Mouse (Mus musculus) retina, adult 2 months (tissue): ENCODE results near the gene Brinp2.

Experiments used
- DNase-seq: peaks from one replicate; pipeline ENCODE4 v3.0.0-alpha.2; 2012; ENCODE audit warnings: low read depth, low spot score

Gene Brinp2

DNA sequence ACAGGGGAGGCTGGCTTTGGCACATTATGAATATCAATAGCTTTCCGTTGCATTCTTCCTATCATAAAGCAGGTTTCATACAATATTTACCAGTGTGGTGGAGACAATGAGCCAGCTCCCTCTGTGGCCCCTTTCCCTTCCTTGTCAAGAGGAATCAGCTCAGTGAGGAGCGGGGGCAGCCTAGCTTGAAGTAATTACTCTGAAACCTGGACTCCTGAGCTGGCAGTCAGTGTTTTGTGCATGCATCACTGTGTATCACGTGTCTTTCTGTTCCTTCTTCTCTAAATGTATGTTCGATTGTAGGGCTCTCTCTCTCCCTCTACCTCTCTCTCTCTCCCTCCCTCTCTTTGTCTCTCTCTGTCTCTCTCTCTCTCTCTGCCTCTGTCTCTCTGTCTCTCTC is 135.1 kb downstream of the Brinp2 start:
- DNase-seq = no peak

DNA sequence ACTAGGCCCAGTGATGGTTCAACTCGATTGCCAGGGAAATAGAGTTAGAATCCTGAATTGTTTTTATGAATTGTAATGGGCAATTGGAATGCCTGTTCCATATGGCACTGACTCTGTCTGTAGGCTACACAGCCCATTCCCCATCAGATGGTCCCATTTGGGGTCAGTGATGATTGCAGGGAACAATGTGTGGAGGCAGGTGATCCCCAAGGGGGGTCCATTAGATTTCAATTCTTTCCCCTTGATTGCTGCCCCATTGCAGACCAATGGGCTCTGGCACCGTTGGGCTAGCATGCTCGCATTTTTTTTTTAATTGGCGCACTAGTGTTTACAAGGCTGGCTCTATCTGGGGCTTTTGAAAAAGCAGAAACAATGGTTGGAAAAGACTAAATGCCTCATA is 136.0 kb downstream of the Brinp2 start:
- no peak for DNase-seq

GRCm38 (mm10) chr1:158218750-158219149 is 137.4 kb downstream of the Brinp2 start:
- DNase-seq = no peak

DNA sequence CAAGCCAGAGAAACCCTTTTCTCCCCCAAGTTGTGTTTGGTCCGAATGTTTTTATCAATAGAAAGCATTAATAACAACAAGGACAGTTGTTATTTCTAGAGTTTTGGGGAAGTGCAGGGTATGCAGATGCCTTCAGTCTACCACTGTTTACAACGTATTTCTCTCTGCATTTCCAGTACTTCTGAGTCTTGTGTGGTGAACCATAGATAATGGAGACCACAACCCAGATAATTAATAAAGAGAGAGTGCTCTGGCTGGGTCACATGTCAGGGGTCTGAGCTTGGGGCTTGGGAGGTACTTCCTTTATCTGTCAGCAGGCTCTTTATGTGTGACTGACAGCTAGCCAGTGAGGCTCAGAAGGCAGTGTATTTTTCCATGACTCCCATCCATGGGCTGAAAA is 137.8 kb downstream of the Brinp2 start:
- DNase-seq = no peak

GRCm38 (mm10) chr1:158215581-158215980 is 140.5 kb downstream of the Brinp2 start:
- no peak for DNase-seq

DNA sequence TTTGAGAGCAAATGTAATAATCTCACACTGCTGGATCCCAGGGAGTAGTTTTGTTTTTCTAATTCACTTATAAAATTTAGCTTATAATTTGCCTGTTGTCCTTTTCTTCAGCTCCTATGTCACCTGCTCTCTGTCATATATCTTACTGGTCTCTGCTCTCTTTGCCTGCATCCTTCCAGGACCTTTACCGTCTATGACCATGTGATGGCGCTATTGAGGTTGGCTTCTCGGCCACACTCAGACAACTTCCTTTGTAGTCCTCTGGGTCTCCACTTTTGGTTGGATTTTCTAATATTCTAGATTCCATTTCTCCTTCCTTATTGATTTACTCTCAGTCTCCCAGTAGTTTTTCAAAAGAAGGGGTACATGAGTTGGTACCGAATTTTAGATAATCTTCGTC is 141.4 kb downstream of the Brinp2 start:
- no peak for DNase-seq

GRCm38 (mm10) chr1:158213736-158214135 is 142.4 kb downstream of the Brinp2 start:
- DNase-seq = no peak

GRCm38 (mm10) chr1:158207620-158208019 is 148.5 kb downstream of the Brinp2 start:
- DNase-seq = no peak

DNA sequence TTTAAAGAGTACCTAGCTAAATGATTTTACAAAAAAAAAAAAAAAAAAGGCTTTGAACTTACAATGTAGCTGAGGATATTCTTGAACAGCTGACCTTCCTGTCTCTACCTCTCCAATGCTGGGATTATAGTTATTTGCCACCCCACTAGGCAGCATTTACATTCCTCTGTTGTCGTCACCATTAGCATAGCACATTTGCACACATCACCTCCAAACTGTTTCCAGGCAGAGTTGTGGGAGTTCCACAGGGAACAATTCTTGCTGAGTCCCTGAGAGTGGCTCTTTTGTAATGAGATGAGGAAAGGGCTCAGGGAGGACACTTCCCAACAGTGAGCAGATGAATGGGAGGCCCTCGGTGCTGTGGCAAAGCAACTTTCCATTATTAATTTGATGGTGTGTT is 153.2 kb downstream of the Brinp2 start:
- DNase-seq = no peak
